Mouse (Mus musculus) cortical plate, adult 2 months (tissue): Measurements from ENCODE around the gene Pigl. TPM values are rescaled to one million over a fixed set of nuclear protein-coding genes. Genes with fewer than 3 reads are reported as not detected.

Source experiments
- H3K27ac ChIP-seq: fragments of 200-500 bp; 2 replicates; pipeline ENCODE4 v1.5.1; 2012; ENCODE audit warnings: low read length, control low read depth, inconsistent platforms; ENCODE audit not compliant: insufficient read depth
- H3K4me1 ChIP-seq: fragments of 200-500 bp; 2 replicates; pipeline ENCODE4 v1.6.1; 2011; ENCODE audit warnings: low read length; ENCODE audit not compliant: control insufficient read depth, insufficient read depth
- H3K4me3 ChIP-seq: fragments of 200-500 bp; 2 replicates; pipeline ENCODE4 v1.5.1; 2011; ENCODE audit warnings: mild to moderate bottlenecking, low read length, control low read depth; ENCODE audit not compliant: insufficient read depth
- CTCF ChIP-seq: fragments of 200-500 bp; IDR thresholded peaks from 2 replicates; pipeline ENCODE4 v1.5.1; 2011; ENCODE audit warnings: mild to moderate bottlenecking, control low read depth, low read length; ENCODE audit not compliant: insufficient read depth; ENCODE audit errors: extremely low read depth
- POLR2A ChIP-seq: fragments of 200-500 bp; IDR thresholded peaks from 2 replicates; pipeline ENCODE4 v1.6.1; 2011; ENCODE audit warnings: mild to moderate bottlenecking, low read length, control low read depth; ENCODE audit not compliant: insufficient read depth; ENCODE audit errors: extremely low read depth
- polyA plus RNA-seq: library from polyadenylated mRNA; depleted of rRNA; stranded (reverse); fragments of >200 nt; gene quantifications from 2 replicates; pipeline ENCODE4 v1.2.3, GENCODE M21; 2012

Gene Pigl
- polyA plus RNA-seq, 1 experiment, result 8.9 TPM

GRCm38 (mm10) chr11:62540167-62540566 lies 81.9 kb downstream of the Pigl start:
- no peak overlapping the region for H3K4me3 ChIP-seq
- H3K27ac ChIP-seq, result no peak overlapping the region
- H3K4me1 ChIP-seq, result no peaks in the 10 kb centered on the region
- TF ChIP-seq POLR2A, result no peak
- TF ChIP-seq CTCF, result no peak

GRCm38 (mm10) chr11:62540969-62541368 lies 82.7 kb downstream of the Pigl start:
- Histone ChIP-seq H3K4me1 (no peaks in the 10 kb centered on the region), H3K27ac (no peak overlapping the region), H3K4me3 (no peak overlapping the region)
- TF ChIP-seq CTCF (no peak), POLR2A (no peak)

- H3K4me1 ChIP-seq, result no peaks in the 10 kb centered on the region
- no peak overlapping the region for H3K4me3 ChIP-seq
- TF ChIP-seq CTCF (no peak), POLR2A (no peak)
- no peak overlapping the region for H3K27ac ChIP-seq
Measured at GRCm38 (mm10) chr11:62541581-62541980, 83.3 kb downstream of the Pigl start.

GRCm38 (mm10) chr11:62543991-62544390 lies 85.7 kb downstream of the Pigl start:
- no peak for TF ChIP-seq POLR2A
- TF ChIP-seq CTCF, result no peak
- Histone ChIP-seq H3K4me3 (no peak overlapping the region), H3K27ac (no peak overlapping the region), H3K4me1 (no peaks in the 10 kb centered on the region)

GRCm38 (mm10) chr11:62549782-62550181 lies 91.5 kb downstream of the Pigl start:
- TF ChIP-seq POLR2A (no peak; the same call in 1 of the 2 replicates), CTCF (no peak)
- peaks cover 5% of the 10 kb centered on the region; the same call in 1 of the 2 replicates for H3K4me1 ChIP-seq
- peak overlapping the region; percentile 28; the same call in 1 of the 2 replicates for H3K27ac ChIP-seq
- H3K4me3 ChIP-seq, result peak overlapping the region; percentile 69

- no peak for TF ChIP-seq CTCF
- no peak for TF ChIP-seq POLR2A
- Histone ChIP-seq H3K4me1 (peaks cover 5% of the 10 kb centered on the region; the same call in 1 of the 2 replicates), H3K4me3 (peak overlapping the region; percentile 69), H3K27ac (peak overlapping the region; percentile 99)
Measured at GRCm38 (mm10) chr11:62550227-62550685, 92.0 kb downstream of the Pigl start.

GRCm38 (mm10) chr11:62550727-62551225 lies 92.5 kb downstream of the Pigl start, which contains the start of gene Ubb:
TSS of gene Ubb (plus strand) at chr11:62551171.
- Histone ChIP-seq H3K4me1 (peaks cover 5% of the 10 kb centered on the region; the same call in 1 of the 2 replicates), H3K27ac (peak within 1 kb of the TSS; percentile 99), H3K4me3 (peak within 1 kb of the TSS; percentile 69)
- TF ChIP-seq POLR2A (peak; percentile 91), CTCF (no peak)

- Histone ChIP-seq H3K4me3 (peak overlapping the region; percentile 69), H3K27ac (peak overlapping the region; percentile 94), H3K4me1 (peaks cover 5% of the 10 kb centered on the region; the same call in 1 of the 2 replicates)
- TF ChIP-seq POLR2A (peak; percentile 100), CTCF (no peak)
Measured at GRCm38 (mm10) chr11:62551226-62552119, 93.2 kb downstream of the Pigl start.

- Histone ChIP-seq H3K27ac (no peak overlapping the region), H3K4me1 (peaks cover 5% of the 10 kb centered on the region; the same call in 1 of the 2 replicates), H3K4me3 (peak overlapping the region; percentile 47; the same call in 1 of the 2 replicates)
- TF ChIP-seq POLR2A (no peak), CTCF (no peak)
Measured at GRCm38 (mm10) chr11:62553186-62553585, 94.9 kb downstream of the Pigl start.
